Mouse (Mus musculus): Measurements from ENCODE around the gene Glmp.

DNA sequence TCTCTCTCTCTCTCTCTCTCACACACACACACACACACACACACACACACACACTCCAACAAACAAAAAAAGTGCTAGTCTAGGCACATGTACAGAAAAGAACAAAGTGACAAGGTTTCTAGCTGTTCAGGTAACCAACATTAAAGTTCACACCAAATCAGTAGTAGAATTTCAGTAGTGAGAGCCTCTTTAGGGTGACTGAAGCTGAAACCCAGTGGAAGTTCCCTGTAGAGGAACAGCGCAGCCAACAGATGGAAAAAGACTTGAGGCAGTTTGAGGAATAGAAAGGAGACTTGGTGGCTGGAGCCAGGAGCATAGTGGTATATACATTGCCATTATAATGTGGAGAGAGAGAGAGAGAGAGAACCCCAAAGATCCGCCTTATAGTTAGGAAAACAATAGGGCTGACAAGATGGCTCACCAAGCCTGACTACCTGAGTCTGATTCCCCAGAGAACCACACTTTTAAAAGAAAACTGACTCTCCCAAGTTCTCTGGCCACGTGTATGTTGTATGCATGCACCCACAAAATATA is 10.1 kb downstream of the Glmp start:
- TF ChIP-seq CTCF (IDR thresholded peaks at IDR 0.05; ENCODE audit: control insufficient read depth, insufficient read depth, low read length) (no peak), POLR2A (IDR thresholded peaks at IDR 0.05; ENCODE audit: borderline replicate concordance, control insufficient read depth, low read depth, low read length) (no peak)

All from bone marrow, adult 2 months (tissue).